Mouse (Mus musculus) spleen, adult 2 months (tissue): ENCODE measurements around the gene A730071L15Rik.

ENCODE experiments used
- CTCF ChIP-seq: fragments of 200-500 bp; IDR thresholded peaks from 2 replicates; pipeline ENCODE4 v1.5.1; 2011; ENCODE audit warnings: mild to moderate bottlenecking, inconsistent platforms; ENCODE audit not compliant: insufficient read depth, insufficient read length, insufficient replicate concordance; ENCODE audit errors: extremely low read depth
- POLR2A ChIP-seq: fragments of 200-500 bp; IDR thresholded peaks from 2 replicates; pipeline ENCODE4 v1.6.1; 2011; ENCODE audit warnings: low read depth, low read length, inconsistent platforms

DNA sequence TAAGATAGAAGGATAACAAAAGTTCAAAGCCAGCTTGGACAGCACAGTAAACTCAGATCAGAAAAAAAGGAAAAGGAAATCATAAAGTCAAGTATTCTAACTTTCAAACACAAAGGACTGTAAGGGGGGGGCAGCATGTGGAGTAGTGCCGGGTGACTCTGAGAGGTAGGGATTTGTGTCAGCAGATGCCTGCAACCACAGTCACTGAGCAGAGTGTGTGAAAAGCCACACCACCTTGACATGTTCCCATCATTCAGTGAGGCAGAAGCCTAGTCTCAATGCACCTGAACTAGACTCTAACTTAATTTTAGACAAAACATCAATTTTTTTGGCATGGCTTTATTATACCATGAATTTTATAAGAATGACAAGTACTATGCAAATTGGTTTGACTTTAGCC, 24.3 kb upstream of the A730071L15Rik start:
- no peak for TF ChIP-seq CTCF
- no peak for TF ChIP-seq POLR2A
